Mouse (Mus musculus) heart, adult 2 months (tissue): ENCODE measurements at regions not wholly inside any gene's neighbourhood (a gene's known extent, or its start where the extent isn't known, plus 50 kb on each side); places are given as distances from the start of the nearest gene placed in this dataset.

Experiments used
- CTCF ChIP-seq: fragments of 200-600 bp; IDR thresholded peaks from 2 replicates; pipeline ENCODE4 v1.8.1; 2022; ENCODE audit warnings: antibody characterized with exemption, mild to moderate bottlenecking, moderate library complexity
- EP300 ChIP-seq: fragments of 200-500 bp; IDR thresholded peaks from 2 replicates; pipeline ENCODE4 v1.6.1; 2011; ENCODE audit warnings: low read depth, low read length, control low read depth; ENCODE audit not compliant: insufficient read depth
- POLR2A ChIP-seq: fragments of 200-500 bp; IDR thresholded peaks from 2 replicates; pipeline ENCODE4 v1.6.1; 2011; ENCODE audit warnings: mild to moderate bottlenecking, low read depth, low read length, control low read depth; ENCODE audit not compliant: insufficient read depth

GRCm38 (mm10) chr12:68601366-68601765, 557.6 kb downstream of the Rps29 start:
- TF ChIP-seq CTCF = no peak
- no peak for TF ChIP-seq EP300
- TF ChIP-seq POLR2A = no peak
